Mouse (Mus musculus) liver, embryonic 14.5 days (tissue): Measurements from ENCODE around the gene Sec61a2.

Experiments used
- CTCF ChIP-seq: IDR thresholded peaks from 2 replicates; pipeline ENCODE4 v1.5.1; 2016; ENCODE audit warnings: antibody characterized with exemption, low read depth, control low read depth
- EP300 ChIP-seq: IDR thresholded peaks from 2 replicates; pipeline ENCODE4 v1.6.1; 2016; ENCODE audit warnings: antibody characterized with exemption, low read depth

- TF ChIP-seq CTCF (no peak), EP300 (no peak)
Measured at GRCm38 (mm10) chr2:5923786-5924185, 28.6 kb upstream of the Sec61a2 start.
